In genomic region chr11:3335651-3336216, GRCm38 (mm10) we compare ENCODE assay signal across 8 mouse cellular contexts. TPM values are rescaled to one million over a fixed set of nuclear protein-coding genes. Genes with fewer than 3 reads are reported as not detected.
DNase-seq lines count a peak whose midpoint lies in the region; ATAC-seq and TF ChIP-seq lines count a peak whose summit lies in the region.

No protein-coding gene starts in this region.

- no peak overlapping the region for H3K9ac ChIP-seq in heart, postnatal 0 days (replicated peaks; ENCODE audit: low read depth, low read length)
- no peak overlapping the region for H3K9ac ChIP-seq in lung, postnatal 0 days (replicated peaks; ENCODE audit: low read depth)

- peaks cover 25% of the 10 kb centered on the region for H3K36me3 ChIP-seq in heart, postnatal 0 days (replicated peaks; ENCODE audit: control insufficient read depth, insufficient read depth, low read length)
- no peaks in the 10 kb centered on the region for H3K36me3 ChIP-seq in lung, postnatal 0 days (ENCODE audit: insufficient read depth, low read length)

- peak; percentile 71; the same call in 1 of the 2 replicates for TF ChIP-seq EP300 in heart, postnatal 0 days (IDR thresholded peaks at IDR 0.05; ENCODE audit: low read depth)
- peak; percentile 93 for TF ChIP-seq EP300 in lung, postnatal 0 days (IDR thresholded peaks at IDR 0.05)

- peaks cover 46% of the 10 kb centered on the region for H3K4me1 ChIP-seq in heart, postnatal 0 days (ENCODE audit: control insufficient read depth, insufficient read depth)
- H3K4me1 ChIP-seq in lung, postnatal 0 days (ENCODE audit: insufficient read depth, low read depth, low read length), result peaks cover 20% of the 10 kb centered on the region; the same call in 1 of the 2 replicates

- ATAC-seq in heart, postnatal 0 days (ENCODE audit: insufficient read depth, low read depth), result no peak
- ATAC-seq in lung, postnatal 0 days, result peak; percentile 12; the same call in 1 of the 2 replicates

- no peak for TF ChIP-seq CTCF in left cerebral cortex, adult 2 months (IDR thresholded peaks at IDR 0.05)
- no peak for TF ChIP-seq CTCF in heart, postnatal 0 days (IDR thresholded peaks at IDR 0.05; ENCODE audit: low read depth)
- no peak for TF ChIP-seq CTCF in lung, postnatal 0 days (IDR thresholded peaks at IDR 0.05)

- H3K9me3 ChIP-seq in heart, postnatal 0 days (replicated peaks; ENCODE audit: control insufficient read depth, low read length), result no peaks in the 10 kb centered on the region
- no peaks in the 10 kb centered on the region for H3K9me3 ChIP-seq in lung, postnatal 0 days (ENCODE audit: low read length)

- H3K27ac ChIP-seq in left cerebral cortex, adult 2 months, result peak overlapping the region; percentile 78
- H3K27ac ChIP-seq in heart, postnatal 0 days (ENCODE audit: low read depth), result peak overlapping the region; percentile 71
- H3K27ac ChIP-seq in lung, postnatal 0 days (ENCODE audit: low read length), result peak overlapping the region; percentile 47; the same call in 1 of the 2 replicates

- peak overlapping the region; percentile 35 for H3K4me2 ChIP-seq in heart, postnatal 0 days (ENCODE audit: low read depth, low read length)
- 0 out of 2 replicates have a peak overlapping the region, but pooled peaks have one; percentile 5 for H3K4me2 ChIP-seq in lung, postnatal 0 days (replicated peaks; ENCODE audit: low read depth, low read length)

- no peak overlapping the region for H3K4me3 ChIP-seq in left cerebral cortex, adult 2 months
- no peak overlapping the region for H3K4me3 ChIP-seq in heart, postnatal 0 days (ENCODE audit: low read depth, low read length)
- H3K4me3 ChIP-seq in lung, postnatal 0 days (ENCODE audit: low read depth, low read length), result no peak overlapping the region

- intact Hi-C loops in left cerebral cortex, adult 2 months (cut with DNase I), result no loop called here

- no peak for DNase-seq in left cerebral cortex, adult 2 months (ENCODE audit: extremely low spot score in 1 of 2, low spot score in 2 of 2)
- DNase-seq in left cerebral cortex, adult 18-20 months (ENCODE audit: low spot score in 2 of 2), result no peak
- peak; percentile 89 to 93 for DNase-seq in cerebellum, adult 18-20 months
- peak; percentile 52 for DNase-seq in heart, postnatal 0 days (ENCODE audit: low spot score)
- DNase-seq in lung, postnatal 0 days (ENCODE audit: low spot score), result peak; percentile 64
- DNase-seq in thymus, postnatal 0 days (ENCODE audit: low spot score), result peak; percentile 95
- DNase-seq in frontal cortex, postnatal 36 days (ENCODE audit: low spot score in 2 of 2), result no peak
- no peak for DNase-seq in frontal cortex, adult 2 months (ENCODE audit: extremely low spot score in 1 of 2, low spot score in 1 of 2)

- no peaks in the 10 kb centered on the region for H3K27me3 ChIP-seq in heart, postnatal 0 days (ENCODE audit: control insufficient read depth, insufficient read depth, low read length)
- no peaks in the 10 kb centered on the region for H3K27me3 ChIP-seq in lung, postnatal 0 days (replicated peaks; ENCODE audit: insufficient read depth, low read length)

- 15% methylated on average over 11 of the region's 11 CpGs for WGBS in heart, postnatal 0 days
- WGBS in lung, postnatal 0 days, result 26% methylated on average over 11 of the region's 11 CpGs

RNA-seq across cellular contexts. Expression of gene Pik3ip1, which starts 5.5 kb away (rescaled TPM):
- total RNA-seq in left cerebral cortex, adult 2 months (2021), result 10 to 100 TPM; 28.1 to 31.5 TPM
- 10 to 100 TPM; 27.8 to 32.3 TPM for total RNA-seq in left cerebral cortex, adult 18-20 months (2021)
- 22.3 and 57.6 TPM in 2 replicates for total RNA-seq in heart, postnatal 0 days (2014; rRNA removed; ENCODE audit: low replicate concordance)
- 44.7 and 65.9 TPM in 2 replicates for polyA plus RNA-seq in heart, postnatal 0 days (2015; fragmentation: Nextera tagmentation; extraction: Ambion mirVana)
- polyA plus RNA-seq in lung, postnatal 0 days (2015; fragmentation: Nextera tagmentation; extraction: Ambion mirVana), result 22.7 and 25.5 TPM in 2 replicates
- 90.2 and 94.4 TPM in 2 replicates for polyA plus RNA-seq in thymus, postnatal 0 days (2015; fragmentation: Nextera tagmentation; extraction: Ambion mirVana)
- 43.9 and 45.8 TPM in 2 replicates for polyA plus RNA-seq in frontal cortex, adult 2 months (2012; rRNA removed)

RNA-seq across cellular contexts. Expression of gene Patz1, which starts 47.1 kb away (rescaled TPM):
- 10 to 100 TPM; 41.5 to 46.9 TPM for total RNA-seq in left cerebral cortex, adult 2 months (2021)
- 10 to 100 TPM; 46.7 to 47.6 TPM for total RNA-seq in left cerebral cortex, adult 18-20 months (2021)
- total RNA-seq in heart, postnatal 0 days (2014; rRNA removed; ENCODE audit: low replicate concordance), result 35.6 and 56.8 TPM in 2 replicates
- polyA plus RNA-seq in heart, postnatal 0 days (2015; fragmentation: Nextera tagmentation; extraction: Ambion mirVana), result 13.1 and 14.0 TPM in 2 replicates
- 22.9 and 23.2 TPM in 2 replicates for polyA plus RNA-seq in lung, postnatal 0 days (2015; fragmentation: Nextera tagmentation; extraction: Ambion mirVana)
- 87.6 and 91.1 TPM in 2 replicates for polyA plus RNA-seq in thymus, postnatal 0 days (2015; fragmentation: Nextera tagmentation; extraction: Ambion mirVana)
- 33.0 and 33.9 TPM in 2 replicates for polyA plus RNA-seq in frontal cortex, adult 2 months (2012; rRNA removed)

Comparison
In these comparisons a context has a peak if more than half of its experiments do, and no peak if none do; other contexts are left out.
1. DNase-seq: peak in cerebellum, adult 18-20 months (2 of 2), heart, postnatal 0 days (single experiment), lung, postnatal 0 days (single experiment) and thymus, postnatal 0 days (single experiment); none in left cerebral cortex, adult 2 months (0 of 2), left cerebral cortex, adult 18-20 months (0 of 2), frontal cortex, postnatal 36 days (0 of 2) and frontal cortex, adult 2 months (0 of 2).
2. Peak in every context shown above with its lines, with median percentiles within 50 percentile points of each other: H3K27ac ChIP-seq.